Comparison of ENCODE assay signal across 16 mouse cellular contexts in genomic region chr6:52507946-52508345, GRCm38 (mm10).
"Had no signal": no experiment of that assay in that cellular context is flagged by ENCODE, and none has a peak within 500 bp of the region (broad histone marks: within the 10 kb centered on the region; RNA-seq: fewer than 3 reads in every experiment).

No protein-coding gene starts in this region.

- H3K4me2 ChIP-seq: heart, embryonic 12.5 days; hindbrain, embryonic 13.5 days; hindbrain, embryonic 15.5 days; kidney, embryonic 15.5 days; limb, embryonic 13.5 days; limb, embryonic 15.5 days; liver, embryonic 12.5 days had no signal

- H3K4me1 ChIP-seq: heart, embryonic 10.5 days; heart, embryonic 12.5 days; kidney, embryonic 15.5 days; limb, embryonic 13.5 days; liver, embryonic 12.5 days had no signal

- H3K27ac ChIP-seq: heart, embryonic 10.5 days; hindbrain, embryonic 13.5 days; hindbrain, embryonic 15.5 days; kidney, embryonic 15.5 days; kidney, postnatal 0 days; limb, embryonic 13.5 days; limb, embryonic 15.5 days; liver, embryonic 12.5 days had no signal

- H3K4me3 ChIP-seq: heart, embryonic 10.5 days; heart, embryonic 12.5 days; hindbrain, embryonic 13.5 days; hindbrain, embryonic 15.5 days; kidney, embryonic 15.5 days; limb, embryonic 13.5 days; limb, embryonic 15.5 days; liver, embryonic 12.5 days had no signal

- H3K9ac ChIP-seq: heart, embryonic 12.5 days; hindbrain, embryonic 13.5 days; hindbrain, embryonic 15.5 days; kidney, embryonic 15.5 days; limb, embryonic 13.5 days; limb, embryonic 15.5 days; liver, embryonic 12.5 days had no signal

- DNase-seq: kidney, adult 11 months; kidney, adult 2 months; kidney, adult 9 months; kidney, postnatal 36 days; layer of hippocampus, adult 9-11 months had no signal

- H3K9me3 ChIP-seq: heart, embryonic 10.5 days; heart, embryonic 12.5 days; hindbrain, embryonic 13.5 days; hindbrain, embryonic 15.5 days; kidney, embryonic 15.5 days; limb, embryonic 13.5 days; limb, embryonic 15.5 days; liver, embryonic 12.5 days had no signal

- ATAC-seq: hindbrain, postnatal 0 days; intestine, embryonic 16.5 days; liver, embryonic 12.5 days had no signal

- H3K27me3 ChIP-seq: heart, embryonic 12.5 days; hindbrain, embryonic 13.5 days; hindbrain, embryonic 15.5 days; liver, embryonic 12.5 days had no signal

- H3K36me3 ChIP-seq: heart, embryonic 10.5 days; heart, embryonic 12.5 days; hindbrain, embryonic 13.5 days; hindbrain, embryonic 15.5 days; kidney, embryonic 15.5 days; limb, embryonic 13.5 days; limb, embryonic 15.5 days; liver, embryonic 12.5 days had no signal
